Mouse (Mus musculus) heart, postnatal 25 days (tissue): ENCODE data around the gene Mtpn. TPM values are rescaled to one million over a fixed set of nuclear protein-coding genes. Genes with fewer than 3 reads are reported as not detected.

Source experiments
- microRNA-seq: library from miRNA; unstranded; fragments of <30 nt; microRNA quantifications from one replicate; pipeline ENCODE4 v1.2.0, GENCODE M21; 2022
- total RNA-seq, 2 experiments: library from RNA; stranded (reverse); gene quantifications; 2 replicates each; pipeline ENCODE4 v1.2.3; 2021

Gene Mtpn
- total RNA-seq, 2 experiments from 2014 or later: 43.5 to 50.1 TPM

Small RNA genes lying within 50 kb of the gene (microRNA-seq; reads per million reads assigned to microRNA genes)
- gene Gm23053: not detected

Other genes starting within 250 kb of the Mtpn start
- under 1 TPM; 0.08 to 0.16 TPM for gene Slc13a4, start 231.8 kb downstream of the Mtpn start, total RNA-seq
- under 1 TPM; 0.78 to 0.81 TPM for gene Fam180a, start 213.7 kb downstream of the Mtpn start, total RNA-seq